Mouse (Mus musculus): ENCODE data around the gene Thbs3. TPM values are rescaled to one million over a fixed set of nuclear protein-coding genes. Genes with fewer than 3 reads are reported as not detected.
A peak's percentile ranks its signal among the peaks of the same experiment; 100 is the strongest.

Gene Thbs3
- polyA plus RNA-seq, 1 experiment from 2014 or later = 1.3 TPM

DNA sequence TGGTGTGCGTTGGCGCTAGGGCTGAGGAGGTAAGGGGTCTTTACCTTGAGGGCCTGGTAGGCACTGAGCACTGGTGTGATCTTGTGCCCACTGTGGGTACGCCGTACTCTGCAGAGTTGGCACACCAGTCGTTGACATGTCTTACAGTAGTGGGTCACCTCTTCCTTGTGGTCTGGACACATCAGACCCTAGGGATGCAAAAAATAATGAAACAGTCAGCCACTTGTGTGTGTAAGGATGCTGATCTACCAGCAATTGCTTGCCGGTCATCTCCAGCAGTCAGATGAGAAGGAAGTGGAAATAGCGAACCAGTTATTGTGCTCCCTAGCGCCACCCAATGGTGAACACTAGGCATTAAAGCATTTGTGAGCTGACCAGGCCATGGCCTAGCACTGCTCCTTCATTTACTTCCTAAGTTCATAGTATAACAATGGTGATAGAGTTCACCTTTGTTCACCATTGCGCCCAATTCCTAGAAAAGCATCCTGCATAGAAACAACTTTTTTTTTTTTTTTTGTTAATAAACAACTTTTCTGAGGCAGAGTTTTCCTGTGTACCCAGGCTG lies 27.4 kb downstream of the Thbs3 start:
- peaks cover 30% of the 10 kb centered on the region for H3K4me1 ChIP-seq (ENCODE audit: insufficient read depth)

GRCm38 (mm10) chr3:89243609-89244008 lies 28.6 kb downstream of the Thbs3 start:
- ATAC-seq = 0 out of 2 replicates have a peak, but pooled peaks have one; percentile 34
- WGBS (ENCODE audit: insufficient replicate concordance) = 17% methylated on average over 14 of the region's 14 CpGs
- Histone ChIP-seq H3K36me3 (replicated peaks; ENCODE audit: insufficient read depth, low read length) (no peaks in the 10 kb centered on the region), H3K27ac (ENCODE audit: low read depth) (no peak overlapping the region), H3K4me3 (ENCODE audit: low read depth, low read length) (no peak overlapping the region), H3K9ac (replicated peaks) (no peak overlapping the region), H3K9me3 (ENCODE audit: low read length) (no peaks in the 10 kb centered on the region), H3K27me3 (ENCODE audit: insufficient read depth, low read length) (peaks cover 14% of the 10 kb centered on the region), H3K4me1 (ENCODE audit: insufficient read depth) (peaks cover 36% of the 10 kb centered on the region), H3K4me2 (ENCODE audit: low read depth, low read length) (peak overlapping the region; percentile 28; the same call in 1 of the 2 replicates)
- TF ChIP-seq CTCF (IDR thresholded peaks at IDR 0.05; ENCODE audit: low read depth) = peak; percentile 61
- TF ChIP-seq EP300 (IDR thresholded peaks at IDR 0.05; ENCODE audit: low read depth) = no peak
- DNase-seq = peak; percentile 69

More for the DNA sequence above, 27.4 kb downstream of the Thbs3 start:
- WGBS (ENCODE audit: insufficient replicate concordance) = 58% methylated on average over 9 of the region's 9 CpGs
- ATAC-seq = no peak
- peak; percentile 79 for DNase-seq
- TF ChIP-seq CTCF (IDR thresholded peaks at IDR 0.05; ENCODE audit: low read depth) (peak; percentile 85), EP300 (IDR thresholded peaks at IDR 0.05; ENCODE audit: low read depth) (no peak)
- no peaks in the 10 kb centered on the region for H3K9me3 ChIP-seq (ENCODE audit: low read length)
- no peaks in the 10 kb centered on the region for H3K36me3 ChIP-seq (replicated peaks; ENCODE audit: insufficient read depth, low read length)
- no peak overlapping the region for H3K4me2 ChIP-seq (ENCODE audit: low read depth, low read length)
- H3K27me3 ChIP-seq (ENCODE audit: insufficient read depth, low read length) = peaks cover 14% of the 10 kb centered on the region
- no peak overlapping the region for H3K4me3 ChIP-seq (ENCODE audit: low read depth, low read length)
- no peak overlapping the region for H3K27ac ChIP-seq (ENCODE audit: low read depth)
- H3K9ac ChIP-seq (replicated peaks) = no peak overlapping the region

DNA sequence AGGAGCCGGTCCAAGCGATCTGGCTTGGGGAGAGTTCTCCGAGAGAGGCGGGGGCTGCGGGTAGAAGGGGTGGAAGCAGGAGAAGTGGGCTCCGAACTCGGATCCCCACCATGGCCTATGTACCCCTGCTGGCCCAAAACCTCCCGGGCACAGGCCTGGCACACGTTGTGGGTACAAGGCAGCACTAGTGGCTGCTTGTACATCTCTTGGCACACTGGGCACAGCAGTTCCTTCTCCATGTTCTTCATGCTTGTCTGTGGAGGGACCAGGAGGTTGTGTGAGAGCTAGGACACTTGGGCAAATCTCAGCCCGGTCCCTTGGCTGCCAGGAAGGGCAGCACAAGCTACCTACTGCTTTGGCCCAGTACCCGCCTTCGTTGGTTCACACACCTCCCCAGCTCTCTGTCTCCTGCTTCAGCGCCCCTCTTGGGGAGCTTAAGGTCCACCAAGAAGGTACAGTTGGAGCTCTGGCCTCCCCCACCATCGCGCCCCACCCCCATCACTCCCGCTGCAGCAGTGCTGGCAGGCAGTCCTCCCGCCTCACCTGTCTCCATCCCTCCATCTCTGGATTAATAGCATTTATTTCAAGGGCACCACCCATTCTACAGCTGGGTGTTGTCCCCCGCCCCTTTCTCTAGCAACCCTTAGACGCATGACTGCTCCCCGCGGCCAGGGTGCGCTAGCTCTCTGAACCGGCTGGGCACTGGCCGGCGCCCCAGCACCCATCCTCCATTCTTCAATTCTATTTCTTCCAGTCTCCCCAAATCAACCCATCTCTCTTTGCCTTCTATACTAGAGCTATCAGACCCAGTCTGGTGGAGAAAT lies 29.4 kb downstream of the Thbs3 start:
- peaks cover 36% of the 10 kb centered on the region for H3K4me1 ChIP-seq (ENCODE audit: insufficient read depth)
- no peak for ATAC-seq
- H3K27ac ChIP-seq (ENCODE audit: low read depth) = no peak overlapping the region
- 0 out of 2 replicates have a peak, but pooled peaks cover 2% of the 10 kb centered on the region for H3K36me3 ChIP-seq (replicated peaks; ENCODE audit: insufficient read depth, low read length)
- H3K27me3 ChIP-seq (ENCODE audit: insufficient read depth, low read length) = peaks cover 14% of the 10 kb centered on the region
- no peak for DNase-seq
- H3K4me3 ChIP-seq (ENCODE audit: low read depth, low read length) = peak overlapping the region; percentile 22; the same call in 1 of the 2 replicates
- TF ChIP-seq CTCF (IDR thresholded peaks at IDR 0.05; ENCODE audit: low read depth) (peak; percentile 24), EP300 (IDR thresholded peaks at IDR 0.05; ENCODE audit: low read depth) (no peak)
- peak overlapping the region; percentile 89 for H3K4me2 ChIP-seq (ENCODE audit: low read depth, low read length)
- 24% methylated on average over 24 of the region's 25 CpGs for WGBS (ENCODE audit: insufficient replicate concordance)
- H3K9me3 ChIP-seq (ENCODE audit: low read length) = no peaks in the 10 kb centered on the region
- H3K9ac ChIP-seq (replicated peaks) = no peak overlapping the region

DNA sequence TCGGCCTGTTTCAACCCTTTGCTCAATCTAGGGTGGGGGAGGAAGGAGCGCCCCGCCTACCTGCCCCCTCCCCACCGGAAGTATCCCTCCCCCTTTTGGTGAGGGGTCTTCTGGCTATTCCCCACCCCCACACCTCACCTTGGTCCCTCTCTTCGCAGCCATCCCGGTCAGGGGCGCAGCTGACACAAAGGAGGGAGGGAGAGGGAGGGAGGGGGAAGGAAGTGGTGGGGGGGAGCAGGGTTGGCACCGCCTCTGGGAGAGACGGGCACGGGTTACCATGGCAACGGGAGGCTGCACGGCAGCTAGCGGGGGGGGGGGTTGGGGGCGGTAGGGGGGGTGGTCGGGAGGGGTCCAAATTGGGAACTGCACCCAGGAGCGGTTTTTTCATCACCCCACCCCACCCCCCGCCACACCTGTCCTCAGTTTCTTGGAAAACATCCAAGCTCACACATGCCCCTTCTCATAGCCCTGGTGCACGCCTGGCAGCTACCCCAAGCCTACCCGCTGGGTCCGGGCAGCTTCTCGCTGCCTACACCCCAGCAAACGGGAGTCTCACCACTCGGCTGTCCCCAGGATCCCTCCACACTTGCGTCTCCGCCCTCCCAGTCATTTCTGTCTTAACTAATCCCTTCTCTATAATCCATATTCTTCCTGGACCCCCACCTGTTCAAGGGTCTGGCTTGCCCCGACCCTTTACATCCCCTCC lies 30.2 kb downstream of the Thbs3 start:
- peaks cover 36% of the 10 kb centered on the region for H3K4me1 ChIP-seq (ENCODE audit: insufficient read depth)
- peaks cover 5% of the 10 kb centered on the region; the same call in 1 of the 2 replicates for H3K36me3 ChIP-seq (replicated peaks; ENCODE audit: insufficient read depth, low read length)
- TF ChIP-seq EP300 (IDR thresholded peaks at IDR 0.05; ENCODE audit: low read depth) (no peak), CTCF (IDR thresholded peaks at IDR 0.05; ENCODE audit: low read depth) (no peak)
- H3K4me2 ChIP-seq (ENCODE audit: low read depth, low read length) = peak overlapping the region; percentile 89
- no peaks in the 10 kb centered on the region for H3K9me3 ChIP-seq (ENCODE audit: low read length)
- H3K9ac ChIP-seq (replicated peaks) = no peak overlapping the region
- WGBS (ENCODE audit: insufficient replicate concordance) = under 1% methylated on average over 18 of the region's 26 CpGs
- peaks cover 14% of the 10 kb centered on the region for H3K27me3 ChIP-seq (ENCODE audit: insufficient read depth, low read length)
- no peak for ATAC-seq
- no peak for DNase-seq
- H3K27ac ChIP-seq (ENCODE audit: low read depth) = no peak overlapping the region
- H3K4me3 ChIP-seq (ENCODE audit: low read depth, low read length) = peak overlapping the region; percentile 22; the same call in 1 of the 2 replicates

DNA sequence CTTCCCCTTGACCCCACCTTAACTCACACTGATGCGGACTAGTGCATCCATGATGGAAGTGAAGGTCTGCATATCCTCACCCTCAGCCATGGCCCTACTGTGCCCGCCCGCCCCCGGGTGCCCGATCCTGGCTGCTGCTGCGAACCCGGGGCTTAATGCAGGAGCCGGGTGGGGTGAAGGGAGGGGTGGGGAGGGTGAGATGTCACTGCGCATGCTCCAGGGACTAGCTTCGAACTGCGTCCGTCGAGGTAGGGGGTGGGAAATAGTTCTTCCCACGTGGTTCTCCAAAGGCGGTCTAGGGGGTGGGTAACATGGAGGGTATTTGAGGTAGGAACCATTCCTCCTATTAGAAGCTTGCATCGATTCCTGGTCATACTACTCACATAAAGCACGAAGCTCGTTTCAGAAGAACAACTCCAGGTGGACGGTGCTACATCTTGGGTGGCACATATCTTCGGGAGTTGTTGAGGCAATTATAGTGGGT lies 30.8 kb downstream of the Thbs3 start, which contains the start of gene Krtcap2:
Krtcap2 (plus strand) TSS at position 279 of the 484 bp plus-strand sequence.
- Histone ChIP-seq H3K4me3 (ENCODE audit: low read depth, low read length) (peak within 1 kb of the TSS; percentile 65), H3K9ac (replicated peaks) (peak within 1 kb of the TSS; percentile 70), H3K36me3 (replicated peaks; ENCODE audit: insufficient read depth, low read length) (peaks cover 5% of the 10 kb centered on the region; the same call in 1 of the 2 replicates), H3K27me3 (ENCODE audit: insufficient read depth, low read length) (peaks cover 14% of the 10 kb centered on the region), H3K9me3 (ENCODE audit: low read length) (no peaks in the 10 kb centered on the region), H3K4me1 (ENCODE audit: insufficient read depth) (peaks cover 39% of the 10 kb centered on the region), H3K27ac (ENCODE audit: low read depth) (peak within 1 kb of the TSS; percentile 64), H3K4me2 (ENCODE audit: low read depth, low read length) (peak within 1 kb of the TSS; percentile 89)
- ATAC-seq (no peak), DNase-seq (no peak)
- no peak for TF ChIP-seq CTCF (IDR thresholded peaks at IDR 0.05; ENCODE audit: low read depth)
- TF ChIP-seq EP300 (IDR thresholded peaks at IDR 0.05; ENCODE audit: low read depth) = no peak
- 7% methylated on average over 20 of the region's 20 CpGs for WGBS (ENCODE audit: insufficient replicate concordance)
